Mouse (Mus musculus) spleen, adult 2 months (tissue): ENCODE measurements around the gene Clcf1.

ENCODE experiments used
- CTCF ChIP-seq: fragments of 200-500 bp; IDR thresholded peaks from 2 replicates; pipeline ENCODE4 v1.5.1; 2011; ENCODE audit warnings: mild to moderate bottlenecking, inconsistent platforms; ENCODE audit not compliant: insufficient read depth, insufficient read length, insufficient replicate concordance; ENCODE audit errors: extremely low read depth
- POLR2A ChIP-seq: fragments of 200-500 bp; IDR thresholded peaks from 2 replicates; pipeline ENCODE4 v1.6.1; 2011; ENCODE audit warnings: low read depth, low read length, inconsistent platforms

- TF ChIP-seq POLR2A (no peak), CTCF (no peak)
Measured at GRCm38 (mm10) chr19:4227446-4227845, 13.4 kb downstream of the Clcf1 start.
